ENCODE assay signal across 8 mouse cellular contexts in genomic region chr2:45117592-45117991, GRCm38 (mm10). TPM values are rescaled to one million over a fixed set of nuclear protein-coding genes. Genes with fewer than 3 reads are reported as not detected.
A peak's percentile ranks its signal among the peaks of the same experiment; 100 is the strongest.
DNase-seq lines count a peak whose midpoint lies in the region; ATAC-seq and TF ChIP-seq lines count a peak whose summit lies in the region.

No protein-coding gene starts in this region.

- TF ChIP-seq POLR2A in embryonic fibroblast, embryonic 13.5 days (IDR thresholded peaks at IDR 0.05; ENCODE audit: low read depth, low read length), result no peak

- ATAC-seq in lung, embryonic 15.5 days (ENCODE audit: borderline replicate concordance, extremely low read depth, low FRiP score, low TSS enrichment), result no peak
- no peak for ATAC-seq in neural tube, embryonic 14.5 days (ENCODE audit: low read depth)
- ATAC-seq in inflammation-experienced regulatory T-cells, adult 6 months, result no peak

- 19% methylated on average over 7 of the region's 7 CpGs for WGBS in lung, embryonic 15.5 days
- WGBS in limb, embryonic 10.5 days, result 13% methylated on average over 7 of the region's 7 CpGs
- WGBS in neural tube, embryonic 14.5 days, result 15% methylated on average over 7 of the region's 7 CpGs

- TF ChIP-seq CTCF in embryonic fibroblast, embryonic 13.5 days (IDR thresholded peaks at IDR 0.05; ENCODE audit: borderline replicate concordance, insufficient read depth, low read length), result no peak

- DNase-seq in lung, postnatal 36 days, result no peak
- no peak for DNase-seq in limb, embryonic 10.5 days (ENCODE audit: low spot score)
- DNase-seq in layer of hippocampus, postnatal 10 days (ENCODE audit: low spot score in 2 of 2), result no peak
- DNase-seq in spleen, adult 12 weeks (ENCODE audit: low spot score), result no peak

- peak overlapping the region; percentile 62 for H3K4me3 ChIP-seq in lung, embryonic 15.5 days
- peak overlapping the region; percentile 57 for H3K4me3 ChIP-seq in embryonic fibroblast, embryonic 13.5 days (ENCODE audit: insufficient read depth, low read length)
- peak overlapping the region; percentile 73 for H3K4me3 ChIP-seq in limb, embryonic 10.5 days
- H3K4me3 ChIP-seq in neural tube, embryonic 14.5 days (ENCODE audit: low read depth, low read length), result peak overlapping the region; percentile 59

- H3K36me3 ChIP-seq in lung, embryonic 15.5 days, result no peaks in the 10 kb centered on the region
- no peaks in the 10 kb centered on the region for H3K36me3 ChIP-seq in limb, embryonic 10.5 days
- no peaks in the 10 kb centered on the region for H3K36me3 ChIP-seq in neural tube, embryonic 14.5 days (ENCODE audit: control insufficient read depth, insufficient read depth, low read length)

- peaks cover 9% of the 10 kb centered on the region; the same call in 1 of the 2 replicates for H3K27me3 ChIP-seq in lung, embryonic 15.5 days
- peaks cover 27% of the 10 kb centered on the region for H3K27me3 ChIP-seq in limb, embryonic 10.5 days (ENCODE audit: low read depth, poor library complexity, severe bottlenecking)
- H3K27me3 ChIP-seq in neural tube, embryonic 14.5 days (ENCODE audit: control insufficient read depth, insufficient read depth, low read length), result no peaks in the 10 kb centered on the region

- no peaks in the 10 kb centered on the region for H3K9me3 ChIP-seq in lung, embryonic 15.5 days
- no peaks in the 10 kb centered on the region for H3K9me3 ChIP-seq in limb, embryonic 10.5 days (replicated peaks)
- no peaks in the 10 kb centered on the region for H3K9me3 ChIP-seq in neural tube, embryonic 14.5 days (ENCODE audit: control insufficient read depth, low read length)

- H3K27ac ChIP-seq in lung, embryonic 15.5 days, result peak overlapping the region; percentile 96
- H3K27ac ChIP-seq in embryonic fibroblast, embryonic 13.5 days (ENCODE audit: insufficient read depth, low read length), result peak overlapping the region; percentile 37; the same call in 1 of the 2 replicates
- peak overlapping the region; percentile 88 for H3K27ac ChIP-seq in limb, embryonic 10.5 days
- peak overlapping the region; percentile 40 for H3K27ac ChIP-seq in neural tube, embryonic 14.5 days (ENCODE audit: low read depth, low read length)

- H3K4me2 ChIP-seq in lung, embryonic 15.5 days, result peak overlapping the region; percentile 86
- H3K4me2 ChIP-seq in neural tube, embryonic 14.5 days (ENCODE audit: low read depth, low read length), result peak overlapping the region; percentile 82

- peaks cover 6% of the 10 kb centered on the region for H3K4me1 ChIP-seq in lung, embryonic 15.5 days
- no peaks in the 10 kb centered on the region; the same call in 1 of the 2 replicates for H3K4me1 ChIP-seq in embryonic fibroblast, embryonic 13.5 days (ENCODE audit: control insufficient read depth, insufficient read depth, low read length)
- peaks cover 43% of the 10 kb centered on the region for H3K4me1 ChIP-seq in limb, embryonic 10.5 days
- H3K4me1 ChIP-seq in neural tube, embryonic 14.5 days (ENCODE audit: control insufficient read depth, insufficient read depth, low read length), result peaks cover 4% of the 10 kb centered on the region; the same call in 1 of the 2 replicates

- H3K9ac ChIP-seq in lung, embryonic 15.5 days, result peak overlapping the region; percentile 71
- H3K9ac ChIP-seq in neural tube, embryonic 14.5 days (replicated peaks; ENCODE audit: low read depth, low read length), result peak overlapping the region; percentile 67; the same call in 1 of the 2 replicates

RNA-seq across cellular contexts. Expression of gene Zeb2, which starts 0.4 kb away (rescaled TPM):
- 79.9 and 94.7 TPM in 2 replicates for polyA plus RNA-seq in lung, embryonic 15.5 days (2015; fragmentation: Nextera tagmentation; extraction: Ambion mirVana)
- 66.5 and 73.5 TPM in 2 replicates for polyA plus RNA-seq in embryonic fibroblast, embryonic 13.5 days (2011; ENCODE audit: insufficient read length, low read depth, missing spikeins)
- 5.3 and 5.4 TPM in 2 replicates for polyA plus RNA-seq in limb, embryonic 10.5 days (2016; fragmentation: Nextera tagmentation; extraction: Ambion mirVana)
- polyA plus RNA-seq in neural tube, embryonic 14.5 days (2014; fragmentation: Nextera tagmentation; extraction: Ambion mirVana), result 53.8 and 57.6 TPM in 2 replicates
- 100 to 1,000 TPM; 351 to 372 TPM for total RNA-seq in layer of hippocampus, postnatal 10 days (2021)
- polyA plus RNA-seq in inflammation-experienced regulatory T-cells, adult 6 months (2017; shearing (Covaris generic)), result 1 to 10 TPM in 1 of 3 experiments, under 1 TPM in 2; 0.66 to 6.7 (median 0.91) TPM

Comparison
In these comparisons a context has a peak if more than half of its experiments do, and no peak if none do; other contexts are left out.
1. H3K27ac ChIP-seq: peak in every context shown above with its lines; median percentile 96 in lung, embryonic 15.5 days; 88 in limb, embryonic 10.5 days; 40 in neural tube, embryonic 14.5 days; 37 in embryonic fibroblast, embryonic 13.5 days.